Mouse (Mus musculus): Measurements from ENCODE around the gene Pkib.

DNA sequence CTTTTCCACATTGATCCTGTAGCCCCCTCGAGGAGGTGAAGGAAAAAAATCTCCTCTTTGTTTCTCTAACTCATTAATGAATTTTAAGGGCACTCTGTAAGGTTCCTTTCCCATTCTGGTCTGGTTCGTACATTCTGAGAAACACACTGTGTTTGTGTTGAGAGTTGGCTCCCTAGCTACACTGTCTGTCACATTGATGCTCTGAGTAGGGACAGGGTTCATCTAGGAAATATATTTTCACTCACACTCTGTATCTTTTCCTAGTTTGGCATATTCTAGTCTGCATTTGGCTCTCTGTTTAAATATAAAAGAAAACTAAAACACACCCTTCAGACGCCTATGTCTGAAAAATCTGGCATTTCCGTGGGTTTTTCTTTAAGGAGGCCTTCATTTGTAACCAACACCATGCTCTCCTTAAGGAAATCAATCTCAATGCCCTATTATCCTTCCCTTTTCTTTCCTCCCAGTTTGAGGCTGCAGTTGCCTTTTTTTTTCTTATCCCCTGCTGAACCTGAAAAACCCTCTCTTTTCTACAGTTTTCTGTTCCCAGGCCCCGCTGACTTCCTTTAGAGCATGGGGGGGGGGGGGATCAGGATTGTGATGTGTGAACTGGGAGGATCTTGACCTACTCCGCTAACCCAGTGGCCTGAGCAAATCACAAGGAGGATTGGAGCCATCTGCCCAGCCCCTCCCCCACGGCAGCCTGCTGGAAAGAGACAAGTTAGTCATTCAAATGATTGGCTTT is 152.5 kb downstream of the Pkib start:
- no peak for TF ChIP-seq CTCF (IDR thresholded peaks at IDR 0.05; ENCODE audit: insufficient read depth, low read length)
- TF ChIP-seq POLR2A (IDR thresholded peaks at IDR 0.05; ENCODE audit: borderline replicate concordance, extremely low read depth, low read depth, low read length), result no peak

Data from lung, adult 2 months (tissue).